Mouse (Mus musculus) embryonic facial prominence, embryonic 13.5 days (tissue): ENCODE results near the gene Lypd5. TPM values are rescaled to one million over a fixed set of nuclear protein-coding genes. Genes with fewer than 3 reads are reported as not detected.
"Not testable (repeated sequence)": the region's sequence is repeated elsewhere in the genome, so short reads cannot be mapped to it uniquely, and the experiment has no call there.

Experiments used
- ATAC-seq: fragments of 200-750 bp; cut with Nextera tagmentation; 2 replicates; pipeline ENCODE4 v1.8.0; 2017; ENCODE audit warnings: low read depth; ENCODE audit not compliant: insufficient number of reproducible peaks, insufficient read depth, low FRiP score, low TSS enrichment
- H3K27ac ChIP-seq: fragments of 300-500 bp; sonication (generic); 2 replicates; pipeline ENCODE4 v1.5.1; 2015; ENCODE audit warnings: moderate library complexity, mild to moderate bottlenecking, inconsistent platforms
- H3K27me3 ChIP-seq: fragments of 300-500 bp; sonication (generic); 2 replicates; pipeline ENCODE4 v1.6.1; 2015; ENCODE audit warnings: mild to moderate bottlenecking, inconsistent platforms
- H3K36me3 ChIP-seq: fragments of 300-500 bp; sonication (generic); 2 replicates; pipeline ENCODE4 v1.6.1; 2015; ENCODE audit warnings: mild to moderate bottlenecking, inconsistent platforms
- H3K4me1 ChIP-seq: fragments of 300-500 bp; sonication (generic); 2 replicates; pipeline ENCODE4 v1.6.1; 2015; ENCODE audit warnings: inconsistent platforms
- H3K4me2 ChIP-seq: fragments of 300-500 bp; sonication (generic); 2 replicates; pipeline ENCODE4 v1.6.1; 2015; ENCODE audit warnings: moderate library complexity, mild to moderate bottlenecking, inconsistent platforms
- H3K4me3 ChIP-seq: fragments of 300-500 bp; sonication (generic); 2 replicates; pipeline ENCODE4 v1.5.1; 2015; ENCODE audit warnings: mild to moderate bottlenecking, inconsistent platforms
- H3K9ac ChIP-seq: fragments of 300-500 bp; sonication (generic); 2 replicates; pipeline ENCODE4 v1.6.1; 2015; ENCODE audit warnings: mild to moderate bottlenecking, inconsistent platforms
- H3K9me3 ChIP-seq: fragments of 300-500 bp; sonication (generic); 2 replicates; pipeline ENCODE4 v1.6.1; 2016; ENCODE audit warnings: inconsistent platforms
- WGBS: fragments of 180-500 bp; shearing (Covaris S2); methylation state at CpG from one replicate; pipeline ENCODE4 v1.1.7; 2015; ENCODE audit warnings: mixed read lengths; 5-methylcytosine and 5-hydroxymethylcytosine counted together
- polyA plus RNA-seq: library from polyadenylated mRNA; unstranded; fragments of >200 nt; fragmentation: Nextera tagmentation; extraction: Ambion mirVana; gene quantifications from 2 replicates; pipeline ENCODE4 v1.2.1, GENCODE M21; 2015

Lypd5 gene
- polyA plus RNA-seq, 1 experiment from 2014 or later = 0.91 TPM

DNA sequence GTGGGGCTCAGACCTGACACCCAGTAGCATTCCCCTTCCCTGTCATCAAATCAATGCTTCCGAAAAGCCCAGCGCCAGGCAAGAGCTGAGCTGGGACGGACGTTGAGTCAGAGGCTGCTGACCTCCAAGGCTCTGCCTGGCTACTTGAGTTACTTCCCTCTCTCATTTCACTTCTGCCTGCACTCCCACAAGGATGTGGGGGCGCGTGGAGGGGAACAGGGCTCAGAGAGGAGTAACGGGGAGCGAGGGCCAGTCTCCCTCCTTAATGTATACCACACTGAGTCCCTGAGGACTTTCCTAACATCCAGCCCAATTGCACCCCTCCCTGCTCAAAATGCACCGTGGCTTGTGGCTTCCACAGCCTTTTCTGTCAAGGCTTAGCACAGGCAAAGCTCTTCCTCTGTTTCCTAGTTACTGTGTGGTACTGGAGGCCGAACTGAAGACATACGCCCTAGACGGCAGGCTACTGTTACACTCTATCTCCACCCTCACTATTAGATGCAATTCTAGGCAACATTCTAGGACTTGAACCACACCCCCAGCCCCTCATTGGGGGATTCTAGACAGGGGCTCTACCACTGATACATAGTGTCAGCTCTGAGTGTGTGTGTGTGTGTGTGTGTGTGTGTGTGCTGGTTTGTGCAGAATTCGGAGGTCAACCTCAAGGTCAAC, 40.7 kb downstream of the Lypd5 start:
- ATAC-seq = peak; percentile 8; the same call in 1 of the 2 replicates
- Histone ChIP-seq H3K4me3 (no peak overlapping the region), H3K27ac (peak overlapping the region; percentile 60; the same call in 1 of the 2 replicates), H3K9me3 (no peaks in the 10 kb centered on the region), H3K4me2 (no peak overlapping the region; the same call in 1 of the 2 replicates), H3K36me3 (no peaks in the 10 kb centered on the region), H3K27me3 (0 out of 2 replicates have a peak, but pooled peaks cover under 1% of the 10 kb centered on the region), H3K9ac (peak overlapping the region; percentile 49; the same call in 1 of the 2 replicates), H3K4me1 (peaks cover 25% of the 10 kb centered on the region)
- 40% methylated on average over 13 of the region's 13 CpGs for WGBS

DNA sequence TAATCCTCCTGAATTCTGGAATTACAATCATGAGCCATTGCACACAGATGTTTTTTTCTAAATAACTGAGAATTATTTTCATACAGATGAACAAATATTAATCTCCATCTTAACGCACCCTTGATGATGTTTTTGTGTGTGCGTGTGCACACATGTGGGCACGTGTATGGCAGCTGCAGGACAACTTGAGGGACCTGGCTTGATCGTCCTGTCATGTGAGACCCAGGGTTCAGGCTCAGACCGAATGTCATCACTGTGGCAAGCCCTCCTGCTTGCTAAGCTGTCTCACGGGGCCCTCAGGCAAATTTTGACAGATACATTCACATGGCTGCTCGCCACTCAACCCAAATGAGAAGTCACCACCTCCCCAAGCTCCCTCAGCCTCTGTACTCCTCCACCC, 41.5 kb downstream of the Lypd5 start:
- peaks cover 30% of the 10 kb centered on the region for H3K4me1 ChIP-seq
- no peaks in the 10 kb centered on the region for H3K27me3 ChIP-seq
- no peak for ATAC-seq
- no peak overlapping the region for H3K4me2 ChIP-seq
- H3K27ac ChIP-seq = peak overlapping the region; percentile 60; the same call in 1 of the 2 replicates
- H3K36me3 ChIP-seq = no peaks in the 10 kb centered on the region
- no peak overlapping the region for H3K9ac ChIP-seq
- H3K9me3 ChIP-seq = no peaks in the 10 kb centered on the region
- WGBS = 44% methylated on average over 7 of the region's 7 CpGs
- H3K4me3 ChIP-seq = no peak overlapping the region

DNA sequence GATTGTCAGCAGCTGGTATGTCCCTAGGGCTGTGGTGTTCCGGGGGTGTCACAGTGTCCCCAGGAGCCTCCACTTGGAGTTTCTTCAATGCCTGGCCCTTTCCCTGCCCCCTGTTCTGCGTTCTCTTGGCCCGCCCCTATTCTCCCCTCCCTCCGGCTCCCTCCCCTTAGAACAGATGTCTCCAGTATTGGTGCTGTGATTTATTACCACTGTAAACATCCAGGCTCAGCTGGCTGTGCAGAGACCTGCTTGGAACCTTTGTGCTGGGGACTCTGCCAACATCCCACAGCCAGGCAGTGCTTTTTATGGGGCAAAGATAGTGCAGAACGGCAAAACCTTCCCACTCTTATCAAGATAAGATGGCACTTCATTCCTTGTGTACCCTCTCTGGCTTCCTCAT, 42.1 kb downstream of the Lypd5 start:
- Histone ChIP-seq H3K4me3 (no peak overlapping the region), H3K4me2 (peak overlapping the region; percentile 26; the same call in 1 of the 2 replicates), H3K4me1 (peaks cover 30% of the 10 kb centered on the region), H3K9me3 (no peaks in the 10 kb centered on the region), H3K27me3 (no peaks in the 10 kb centered on the region), H3K36me3 (no peaks in the 10 kb centered on the region), H3K27ac (peak overlapping the region; percentile 41; the same call in 1 of the 2 replicates), H3K9ac (no peak overlapping the region)
- 13% methylated on average over 5 of the region's 5 CpGs for WGBS
- no peak for ATAC-seq

DNA sequence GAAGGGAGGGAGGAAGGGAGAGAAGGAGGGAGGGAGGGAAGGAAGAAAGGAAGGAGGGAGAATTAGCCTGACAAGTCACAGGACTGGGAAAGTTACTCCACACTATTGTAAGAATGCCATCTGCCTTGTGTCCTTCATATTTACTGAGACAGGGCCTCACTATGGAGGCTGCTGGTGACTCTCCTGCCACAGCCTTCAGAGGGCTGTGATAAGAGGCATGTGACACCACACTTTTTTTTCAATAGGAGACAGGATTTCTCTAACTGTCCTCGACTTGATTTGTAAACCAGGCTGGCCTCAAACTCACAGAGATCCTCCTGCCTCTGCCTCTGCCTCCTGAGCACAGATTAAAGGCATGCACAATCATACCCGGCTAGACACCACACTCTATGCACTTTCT, 42.7 kb downstream of the Lypd5 start:
- Histone ChIP-seq H3K9me3 (no peaks in the 10 kb centered on the region), H3K9ac (no peak overlapping the region), H3K4me2 (no peak overlapping the region), H3K36me3 (no peaks in the 10 kb centered on the region), H3K27me3 (no peaks in the 10 kb centered on the region), H3K27ac (peak overlapping the region; percentile 41; the same call in 1 of the 2 replicates), H3K4me3 (no peak overlapping the region), H3K4me1 (peaks cover 30% of the 10 kb centered on the region)
- ATAC-seq = no peak
- whole genome bisulfite sequencing = 74% methylated on average over 2 of the region's 2 CpGs

DNA sequence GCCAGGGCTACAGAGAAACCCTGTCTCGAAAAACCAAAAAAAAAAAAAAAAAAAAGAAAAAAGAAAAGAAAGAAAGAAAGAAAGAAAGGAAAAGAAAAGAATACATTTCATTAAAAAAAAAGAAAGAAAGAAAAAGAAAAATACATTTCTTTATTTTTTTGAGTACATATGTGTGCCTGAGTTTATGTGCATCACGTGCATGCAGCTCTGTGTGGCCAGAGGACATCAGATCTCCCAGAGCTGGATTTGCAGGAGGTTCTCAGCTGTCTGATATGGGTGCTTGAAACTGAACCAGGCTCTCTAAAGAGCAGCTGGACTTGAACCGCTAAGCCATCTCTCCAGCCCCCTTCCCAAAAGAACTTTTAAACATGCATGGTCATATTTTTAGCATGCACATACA, 45.1 kb downstream of the Lypd5 start:
- H3K4me2 ChIP-seq = no peak overlapping the region
- H3K4me3 ChIP-seq = no peak overlapping the region
- no peak overlapping the region for H3K27ac ChIP-seq
- no peaks in the 10 kb centered on the region for H3K36me3 ChIP-seq
- no peak overlapping the region for H3K9ac ChIP-seq
- H3K27me3 ChIP-seq = no peaks in the 10 kb centered on the region
- H3K4me1 ChIP-seq = peaks cover 30% of the 10 kb centered on the region
- 83% methylated on average over 3 of the region's 3 CpGs for WGBS
- no peaks in the 10 kb centered on the region for H3K9me3 ChIP-seq
- ATAC-seq = no peak

DNA sequence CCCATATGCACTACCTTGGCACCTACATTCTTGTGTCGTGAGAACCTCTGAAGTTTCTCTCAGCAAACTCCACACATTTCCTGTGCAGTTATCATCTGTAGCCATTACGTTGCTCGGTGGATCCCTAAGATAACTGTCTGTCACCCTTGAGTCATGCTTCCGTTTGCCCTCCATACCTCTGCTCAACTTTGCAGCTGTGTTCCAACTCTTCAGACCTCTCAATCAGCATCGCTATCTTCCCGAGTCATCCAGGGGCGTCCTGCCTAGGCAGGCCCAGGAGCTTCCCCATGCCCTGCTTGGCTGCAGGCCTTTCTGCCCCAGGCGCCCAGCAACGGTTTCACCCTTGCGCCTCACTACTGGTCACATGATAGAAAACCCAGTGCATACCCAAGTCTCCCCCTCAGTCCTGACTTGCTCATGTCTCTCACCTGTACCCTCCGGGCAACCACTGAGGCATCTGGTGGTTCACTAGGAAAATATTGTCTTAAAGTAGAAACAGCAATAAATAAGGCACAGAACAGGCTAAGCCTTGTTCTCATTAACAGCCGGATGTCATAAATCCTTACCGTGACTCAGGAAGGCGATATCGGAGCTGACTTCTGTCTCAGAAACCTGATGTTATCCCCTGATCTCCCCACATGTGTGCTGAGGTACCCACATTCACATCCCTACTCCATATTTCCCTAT, 45.6 kb downstream of the Lypd5 start:
- Histone ChIP-seq H3K36me3 (no peaks in the 10 kb centered on the region), H3K4me3 (no peak overlapping the region), H3K4me1 (peaks cover 25% of the 10 kb centered on the region), H3K9me3 (no peaks in the 10 kb centered on the region), H3K27ac (peak overlapping the region; percentile 18; the same call in 1 of the 2 replicates), H3K4me2 (no peak overlapping the region), H3K9ac (no peak overlapping the region), H3K27me3 (no peaks in the 10 kb centered on the region)
- ATAC-seq = no peak
- WGBS = 52% methylated on average over 15 of the region's 15 CpGs

DNA sequence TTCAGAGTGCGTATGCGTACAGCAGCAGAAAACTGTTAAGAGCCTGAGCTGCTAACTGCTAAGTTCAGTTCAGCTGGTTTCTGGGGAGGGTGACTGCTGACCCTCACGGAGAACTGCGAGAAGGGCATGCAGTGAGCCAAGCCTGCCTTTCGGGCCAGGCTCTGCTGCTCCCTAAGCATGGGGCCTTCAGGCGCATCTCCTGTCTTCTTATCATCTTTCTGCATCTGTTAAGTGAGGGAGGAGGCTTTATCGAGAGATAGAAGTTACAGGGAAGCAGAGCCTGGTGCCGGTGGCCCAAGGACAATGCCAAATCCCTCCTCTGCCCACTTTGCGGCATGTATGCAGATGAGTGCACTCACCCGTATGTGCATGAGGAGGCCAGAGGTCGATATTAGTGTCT, 47.8 kb downstream of the Lypd5 start:
- no peak for ATAC-seq
- 77% methylated on average over 11 of the region's 11 CpGs for WGBS
- H3K36me3 ChIP-seq = no peaks in the 10 kb centered on the region
- H3K4me1 ChIP-seq = peaks cover 12% of the 10 kb centered on the region; the same call in 1 of the 2 replicates
- no peak overlapping the region for H3K4me2 ChIP-seq
- no peaks in the 10 kb centered on the region for H3K9me3 ChIP-seq
- H3K4me3 ChIP-seq = no peak overlapping the region
- H3K27me3 ChIP-seq = no peaks in the 10 kb centered on the region
- H3K27ac ChIP-seq = no peak overlapping the region
- 0 out of 2 replicates have a peak overlapping the region, but pooled peaks have one; percentile 32 for H3K9ac ChIP-seq

DNA sequence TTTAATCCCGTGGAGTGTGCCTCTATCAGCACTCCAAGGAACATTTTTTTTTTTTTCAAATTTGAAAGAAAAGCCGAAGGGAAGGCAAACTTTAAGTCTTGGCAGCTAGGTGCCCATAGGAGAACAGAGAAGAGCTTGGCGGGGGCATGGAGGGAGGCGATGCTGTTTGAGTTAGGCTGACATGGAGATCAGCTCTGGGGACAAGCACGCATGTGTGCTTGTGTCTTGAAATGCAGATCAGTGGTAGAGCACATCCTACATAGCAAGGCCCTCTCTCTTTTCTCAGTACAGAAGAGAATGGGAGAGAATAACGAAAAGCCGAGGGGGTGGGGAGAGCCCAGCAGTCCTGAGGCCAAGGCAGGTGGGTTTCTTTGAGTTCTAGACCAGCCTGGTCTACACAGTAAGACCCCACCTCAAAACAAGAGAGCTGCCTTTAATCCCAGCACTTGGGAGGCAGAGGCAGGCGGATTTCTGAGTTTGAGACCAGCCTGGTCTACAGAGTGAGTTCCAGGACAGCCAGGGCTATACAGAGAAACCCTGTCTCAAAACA, 49.4 kb downstream of the Lypd5 start:
- no peak overlapping the region for H3K9ac ChIP-seq
- 92% methylated on average over 8 of the region's 8 CpGs for WGBS
- ATAC-seq = no peak
- no peak overlapping the region for H3K27ac ChIP-seq
- H3K4me1 ChIP-seq = peaks cover 12% of the 10 kb centered on the region; the same call in 1 of the 2 replicates
- no peak overlapping the region for H3K4me3 ChIP-seq
- no peak overlapping the region for H3K4me2 ChIP-seq
- H3K36me3 ChIP-seq = peaks cover 15% of the 10 kb centered on the region
- H3K27me3 ChIP-seq = no peaks in the 10 kb centered on the region
- peaks cover 9% of the 10 kb centered on the region for H3K9me3 ChIP-seq

DNA sequence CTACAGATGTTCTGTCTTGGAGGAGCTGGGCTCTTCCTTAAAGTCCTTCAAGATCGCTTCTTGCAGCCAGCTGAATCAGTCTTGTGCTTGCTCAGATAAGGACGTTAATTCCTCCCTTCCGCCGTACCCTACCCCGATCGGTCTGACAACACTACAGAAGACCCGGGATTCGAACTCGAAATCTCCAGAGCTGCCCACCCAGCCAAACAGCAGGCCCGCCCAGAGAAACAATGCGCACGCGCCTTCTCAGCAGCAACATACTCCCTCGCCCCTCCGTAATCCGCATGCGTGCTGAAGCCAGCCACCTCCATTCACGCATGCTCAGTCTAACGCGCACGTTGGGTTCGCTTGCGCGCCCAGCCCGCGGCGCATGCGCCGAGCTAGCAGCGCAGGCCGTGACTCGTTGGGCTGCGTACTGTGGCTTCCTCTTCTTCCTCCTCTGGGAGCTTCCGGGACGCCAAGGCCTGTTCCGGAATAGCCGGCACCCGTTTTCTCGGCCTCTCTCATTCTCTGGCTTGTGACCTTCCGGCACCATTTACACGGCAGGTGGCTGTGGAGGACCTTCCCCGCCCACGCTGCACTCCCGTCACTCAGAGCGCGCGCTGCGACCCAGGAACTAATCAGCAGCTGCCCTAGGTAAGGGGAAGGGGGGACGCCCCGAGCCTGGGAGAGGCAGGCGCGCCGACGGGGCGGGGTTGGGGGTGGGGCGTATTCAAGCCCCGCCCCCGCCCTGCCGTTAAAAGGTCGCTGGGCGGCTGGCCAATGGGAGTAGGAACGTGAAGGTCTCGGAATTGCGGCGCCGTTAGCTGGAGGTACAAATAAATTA, 50.5 kb downstream of the Lypd5 start, which contains the start of gene Smg9:
Gene Smg9 (plus strand): TSS at position 364 of the 826 bp plus-strand sequence.
- Histone ChIP-seq H3K36me3 (peaks cover 24% of the 10 kb centered on the region), H3K27me3 (no peaks in the 10 kb centered on the region), H3K4me2 (peak within 1 kb of the TSS; percentile 66), H3K4me1 (peaks cover 9% of the 10 kb centered on the region; the same call in 1 of the 2 replicates), H3K27ac (peak within 1 kb of the TSS; percentile 97), H3K4me3 (peak within 1 kb of the TSS; percentile 62), H3K9ac (peak within 1 kb of the TSS; percentile 79), H3K9me3 (peaks cover 9% of the 10 kb centered on the region)
- ATAC-seq = peak; percentile 92
- WGBS = 3% methylated on average over 66 of the region's 66 CpGs

DNA sequence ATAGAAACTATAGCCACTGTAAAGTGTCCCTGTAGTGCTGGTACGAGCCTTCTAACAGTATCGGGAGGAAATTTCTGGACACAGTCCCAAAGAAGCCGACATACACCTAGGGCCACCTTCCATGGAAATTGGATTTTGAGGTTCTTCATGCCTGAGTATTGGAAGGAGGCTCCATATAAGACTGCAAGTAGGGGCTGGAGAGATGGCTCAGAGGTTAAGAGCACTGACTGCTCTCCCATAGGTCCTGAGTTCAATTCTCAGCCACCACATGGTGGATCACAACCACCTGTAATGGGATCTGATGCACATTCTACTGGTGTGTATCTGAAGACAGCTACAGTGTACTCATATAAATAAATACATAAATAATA, 51.1 kb downstream of the Lypd5 start:
- H3K4me1 ChIP-seq = 0 out of 2 replicates have a peak, but pooled peaks cover 3% of the 10 kb centered on the region
- no peak for ATAC-seq
- peak overlapping the region; percentile 79 for H3K9ac ChIP-seq
- peak overlapping the region; percentile 62 for H3K4me3 ChIP-seq
- peak overlapping the region; percentile 97 for H3K27ac ChIP-seq
- H3K36me3 ChIP-seq = peaks cover 30% of the 10 kb centered on the region
- H3K4me2 ChIP-seq = peak overlapping the region; percentile 66
- H3K27me3 ChIP-seq = no peaks in the 10 kb centered on the region
- H3K9me3 ChIP-seq = peaks cover 9% of the 10 kb centered on the region
- WGBS = 24% methylated on average over 3 of the region's 3 CpGs

DNA sequence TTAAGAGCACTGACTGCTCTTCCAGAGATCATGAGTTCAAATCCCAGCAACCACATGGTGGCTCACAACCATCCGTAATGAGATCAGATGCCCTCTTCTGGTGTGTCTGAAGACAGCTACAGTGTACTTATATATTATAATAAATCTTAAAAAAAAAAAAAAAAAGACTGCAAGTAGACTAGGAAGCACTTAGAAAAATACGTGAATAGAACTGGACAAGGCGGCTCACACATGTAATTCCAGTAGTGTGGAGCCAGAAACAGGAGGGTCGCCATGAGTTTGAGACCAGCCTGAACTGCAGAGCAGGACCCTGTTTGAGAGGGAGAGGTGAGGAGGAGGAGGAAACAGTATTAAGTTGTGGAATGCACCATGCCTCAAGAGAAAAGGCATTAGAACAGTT, 51.5 kb downstream of the Lypd5 start:
- H3K9me3 ChIP-seq, ATAC-seq, H3K4me1 ChIP-seq, H3K27ac ChIP-seq, H3K9ac ChIP-seq, H3K27me3 ChIP-seq: not testable (repeated sequence)
- peaks cover 34% of the 10 kb centered on the region for H3K36me3 ChIP-seq
- WGBS = 92% methylated on average over 4 of the region's 4 CpGs
- peak overlapping the region; percentile 66 for H3K4me2 ChIP-seq
- H3K4me3 ChIP-seq = peak overlapping the region; percentile 62
